Mouse (Mus musculus) cerebellum, adult (tissue): Measurements from ENCODE around the gene Fam126b.
"Not testable (repeated sequence)": the region's sequence is repeated elsewhere in the genome, so short reads cannot be mapped to it uniquely, and the experiment has no call there.

ENCODE experiments used
- ATAC-seq: cut with Nextera tagmentation; 2 replicates; pipeline ENCODE4 v1.9.2; 2017; ENCODE audit warnings: mild to moderate bottlenecking, moderate library complexity, mixed read lengths; ENCODE audit not compliant: insufficient number of reproducible peaks, low FRiP score, low TSS enrichment

The Fam126b gene

DNA sequence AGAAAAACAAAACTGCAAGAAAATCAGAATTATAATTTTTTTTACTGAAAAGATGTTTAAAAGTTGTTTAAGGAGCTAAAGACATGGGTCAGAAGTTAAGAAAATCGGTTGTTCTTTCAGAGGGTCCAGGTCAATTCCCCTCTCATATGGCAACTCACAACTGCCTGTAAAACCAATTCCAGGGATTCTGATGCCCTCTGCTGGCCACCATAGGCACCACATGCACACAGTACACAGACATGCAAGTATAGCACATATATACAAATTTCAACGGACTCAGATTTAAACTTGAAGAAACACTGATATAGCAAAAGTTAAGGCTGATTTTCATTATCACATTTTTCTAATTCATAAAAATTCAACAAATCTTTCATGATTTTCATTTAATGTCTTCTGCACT lies 6.9 kb downstream of the Fam126b start:
- no peak for ATAC-seq

DNA sequence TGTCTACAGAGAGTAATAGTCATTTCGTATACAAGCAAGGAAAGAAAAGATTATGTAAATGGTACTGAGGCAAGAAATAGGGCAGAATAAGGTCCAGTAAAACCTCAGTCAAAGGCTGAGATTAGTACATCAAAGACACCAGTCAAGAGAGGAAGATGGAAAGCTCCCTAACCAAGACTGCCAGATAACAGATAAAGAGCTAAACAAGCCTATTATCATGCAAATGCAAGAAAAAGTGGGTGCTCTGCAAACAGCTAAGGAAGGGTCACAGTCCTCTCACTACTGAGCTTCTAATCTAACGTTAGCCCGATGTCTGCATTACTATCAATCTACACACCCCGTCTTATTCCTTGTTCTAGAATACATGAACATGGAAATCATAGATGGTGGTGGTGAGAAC lies 15.7 kb downstream of the Fam126b start:
- no peak for ATAC-seq

DNA sequence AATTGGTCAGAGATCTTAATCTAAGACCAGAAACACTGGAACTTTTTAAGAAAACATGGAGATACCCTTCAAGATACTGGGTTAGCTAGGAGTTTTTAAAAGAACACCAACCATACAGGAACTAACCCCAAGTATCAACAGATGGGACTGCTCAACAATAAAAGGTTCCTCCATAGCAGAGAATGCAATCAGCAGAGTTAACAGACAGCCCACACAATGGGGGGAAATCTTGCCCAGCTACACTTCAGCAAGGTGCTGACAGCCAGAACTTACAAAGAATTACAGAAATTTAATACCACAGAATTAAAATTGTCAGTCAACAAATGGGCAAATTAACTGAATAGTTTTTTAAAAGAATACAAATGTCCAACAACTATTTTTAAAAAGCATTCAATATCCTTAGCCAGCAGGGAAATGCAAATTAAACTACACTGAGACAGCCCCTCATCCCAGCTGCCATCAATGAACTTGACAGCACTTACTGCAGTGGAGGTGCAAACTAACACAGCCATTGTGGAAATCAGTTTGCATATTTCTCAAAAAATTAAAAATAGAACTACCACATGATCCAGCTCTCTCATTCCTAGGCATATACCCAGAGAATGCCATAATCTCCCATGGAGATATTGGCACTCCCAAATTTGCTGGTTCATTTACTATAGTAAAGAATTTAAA lies 17.5 kb downstream of the Fam126b start:
- ATAC-seq = no peak

DNA sequence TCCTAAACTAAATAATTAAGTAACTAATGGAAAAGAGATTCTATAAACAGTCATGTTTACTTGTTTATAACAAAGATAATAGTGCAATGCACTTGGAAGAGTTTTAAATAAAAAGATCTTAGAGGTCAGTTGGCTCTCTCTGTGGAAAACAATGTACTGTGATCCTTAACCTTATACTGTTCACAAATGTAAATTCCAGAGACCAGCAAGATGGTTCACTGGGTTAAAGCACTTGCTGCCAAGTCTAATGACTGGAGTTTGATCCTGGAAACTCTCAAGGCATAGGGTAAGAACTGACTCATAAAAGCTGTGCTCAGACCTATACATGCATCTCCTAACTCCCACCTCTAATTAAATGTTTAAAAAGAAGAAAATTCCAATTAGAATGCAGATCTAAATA lies 19.5 kb downstream of the Fam126b start:
- no peak for ATAC-seq

DNA sequence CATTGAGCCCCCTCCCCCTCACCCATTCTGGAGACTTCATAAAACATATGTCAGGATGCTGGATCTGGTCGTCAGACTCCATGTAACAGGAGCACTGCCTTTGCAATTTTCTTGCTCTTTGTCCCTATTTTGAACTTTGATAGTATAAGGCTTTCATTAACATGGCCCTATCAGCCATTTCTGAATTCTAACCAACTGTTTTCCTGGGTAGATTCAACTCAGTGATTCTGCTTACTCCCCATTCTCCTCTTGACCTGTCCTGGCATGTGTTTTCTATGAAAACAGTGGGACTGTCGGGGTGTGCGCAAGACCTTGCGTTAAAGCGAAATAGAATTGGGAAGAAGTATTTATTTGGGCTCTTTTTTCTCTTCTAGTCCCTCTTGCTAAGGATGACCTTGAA lies 21.1 kb downstream of the Fam126b start:
- no peak for ATAC-seq

DNA sequence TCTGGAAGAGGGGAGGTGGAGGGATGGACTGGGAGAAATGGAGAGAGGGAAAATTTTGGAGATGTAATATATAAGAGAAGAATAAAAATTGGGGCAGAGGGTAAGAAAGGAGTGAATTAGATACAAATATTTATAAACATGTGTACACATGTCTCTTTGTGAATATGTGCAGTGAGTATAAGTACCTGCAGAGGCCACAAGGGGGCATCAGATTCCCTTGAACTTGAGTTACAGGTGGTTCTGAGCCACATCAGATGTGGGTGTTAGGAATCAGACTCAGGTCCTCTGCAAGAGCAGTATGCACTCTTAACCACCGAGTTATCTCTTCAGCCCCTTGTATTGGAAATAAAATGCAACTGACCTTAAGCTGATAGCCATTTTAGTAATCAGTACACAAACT lies 23.7 kb downstream of the Fam126b start:
- no peak for ATAC-seq

DNA sequence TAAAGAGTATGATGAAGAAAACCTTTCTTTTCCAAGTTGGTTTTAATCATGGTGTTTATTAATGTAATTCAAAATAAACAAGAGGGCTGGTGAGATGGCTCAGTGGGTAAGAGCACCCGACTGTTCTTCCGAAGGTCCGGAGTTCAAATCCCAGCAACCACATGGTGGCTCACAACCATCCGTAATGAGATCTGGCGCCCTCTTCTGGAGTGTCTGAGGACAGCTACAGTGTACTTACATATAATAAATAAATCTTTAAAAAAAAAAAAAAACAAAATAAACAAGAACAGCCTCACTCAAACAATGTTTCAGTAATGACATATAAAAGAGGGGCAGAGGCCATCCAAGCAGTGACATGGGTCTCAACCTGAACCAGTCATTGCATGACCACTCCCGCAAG lies 25.8 kb downstream of the Fam126b start:
- ATAC-seq = not testable (repeated sequence)

DNA sequence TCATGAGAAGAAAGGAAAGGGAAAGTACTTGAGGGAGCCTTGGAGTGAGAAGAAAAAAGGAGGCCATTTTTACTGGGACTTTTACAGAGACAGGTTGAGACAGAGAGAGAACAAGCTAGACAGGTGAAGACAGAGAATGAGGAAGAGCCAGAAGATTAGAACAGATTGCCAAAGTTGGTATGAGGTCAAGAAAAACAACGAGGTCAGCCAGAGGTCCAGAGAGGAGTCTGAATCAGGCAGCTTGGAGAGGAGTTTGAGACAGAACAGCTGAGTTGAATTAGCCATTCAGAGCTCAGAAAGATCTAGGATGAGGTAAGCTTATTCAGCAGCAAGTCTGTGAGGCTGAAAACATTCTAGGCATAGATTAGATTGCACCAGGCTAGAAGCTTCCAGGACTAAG lies 44.7 kb downstream of the Fam126b start:
- ATAC-seq = no peak

DNA sequence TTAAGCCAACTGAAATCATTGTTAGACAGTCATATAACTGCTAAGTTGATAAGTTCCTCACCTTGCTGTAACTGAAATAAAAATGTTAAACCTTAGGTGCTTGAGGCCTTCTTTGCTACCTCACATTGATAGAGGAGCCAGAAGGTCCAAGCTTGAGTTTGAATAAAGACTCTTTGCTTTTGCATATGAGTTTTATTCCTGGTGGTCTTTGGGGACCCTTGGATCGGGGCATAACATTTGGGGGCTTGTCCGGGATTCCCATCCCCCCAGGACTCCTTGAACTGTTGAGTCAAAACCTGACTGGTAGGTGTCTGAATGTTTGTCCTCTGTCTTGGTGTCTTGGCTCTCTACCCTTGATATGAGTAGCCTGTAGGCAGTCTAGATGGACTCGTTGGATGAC lies 78.9 kb downstream of the Fam126b start:
- no peak for ATAC-seq

DNA sequence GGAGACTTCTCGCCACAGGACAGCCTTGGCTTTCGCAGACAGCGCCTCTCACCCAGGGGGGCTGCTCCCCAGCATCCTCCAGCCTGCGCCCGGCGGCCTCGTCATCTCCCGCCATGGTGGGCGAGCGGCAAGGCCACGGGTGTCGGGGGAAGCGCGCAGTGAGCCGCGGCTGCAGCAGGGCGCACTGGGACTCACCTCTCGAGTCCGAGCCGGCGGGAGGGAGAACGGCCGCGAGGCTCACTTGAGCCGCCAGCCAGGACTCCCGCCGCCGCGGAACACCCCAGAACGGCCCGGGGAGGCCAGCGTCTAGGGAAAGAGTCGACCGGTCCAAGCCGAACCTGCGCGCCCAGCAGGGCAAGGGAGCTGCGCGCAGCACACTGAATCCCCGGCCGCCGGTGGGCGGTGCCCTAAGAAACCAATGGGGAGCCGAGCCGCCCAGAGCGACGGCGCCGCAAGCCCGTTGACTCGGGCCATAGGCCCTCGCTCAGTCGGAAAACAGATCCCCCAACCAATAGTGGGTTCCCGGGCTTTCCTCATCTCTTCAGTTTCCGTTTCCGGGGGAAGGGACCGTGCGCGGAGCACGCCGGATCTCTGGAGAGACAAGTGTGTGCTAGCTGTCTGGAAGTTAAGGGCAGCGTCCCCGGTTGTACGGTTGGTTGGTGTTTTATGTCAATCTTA lies 81.4 kb downstream of the Fam126b start, which contains the start of gene Orc2:
Gene Orc2 (minus strand): TSS at position 533 of the 678 bp plus-strand sequence.
- peak; percentile 99 for ATAC-seq

DNA sequence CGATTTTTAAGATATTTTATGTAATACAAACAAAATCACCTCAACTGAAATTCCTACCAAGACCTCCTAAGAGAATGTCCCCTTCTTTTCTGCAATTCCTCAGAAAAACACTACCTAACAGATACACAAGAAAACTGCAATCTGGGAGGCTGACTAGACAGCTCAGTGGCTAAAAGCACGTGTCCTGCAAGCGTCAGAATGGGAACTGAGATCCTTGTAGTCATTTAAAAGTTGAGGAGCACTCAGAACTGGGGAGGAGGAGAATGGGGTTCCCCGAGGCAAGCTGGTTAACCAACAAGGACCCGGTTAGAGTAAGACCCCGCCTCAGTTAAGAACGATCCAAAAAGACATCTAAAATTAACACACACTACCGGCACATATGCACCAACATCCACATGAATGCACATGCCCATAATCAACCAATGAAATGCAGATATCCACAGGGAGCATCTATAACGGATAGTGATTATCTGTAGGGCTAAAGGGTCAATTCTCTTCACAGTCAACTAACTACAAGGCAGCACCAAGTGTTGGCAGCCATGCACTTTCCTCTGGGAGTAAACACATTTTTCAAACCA lies 82.2 kb downstream of the Fam126b start:
- no peak for ATAC-seq

DNA sequence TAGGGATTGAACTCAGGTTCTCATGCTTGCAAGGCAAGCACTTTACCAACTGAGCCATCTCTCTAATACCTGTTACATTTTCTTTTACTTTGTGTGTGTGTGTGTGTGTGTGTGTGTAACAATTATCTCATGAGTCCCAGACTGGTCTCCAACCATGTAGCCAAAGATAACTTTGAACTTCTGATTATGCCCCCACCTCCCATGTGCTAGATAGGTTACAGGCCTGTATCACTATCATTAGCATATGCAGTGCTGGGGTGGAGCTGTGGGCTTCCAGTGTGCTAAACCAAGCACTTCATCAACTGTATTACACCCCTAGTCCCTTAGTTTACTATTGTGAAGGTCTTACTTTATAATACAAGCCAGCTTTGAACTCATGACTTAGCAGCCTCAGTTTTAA lies 83.0 kb downstream of the Fam126b start:
- ATAC-seq = no peak

DNA sequence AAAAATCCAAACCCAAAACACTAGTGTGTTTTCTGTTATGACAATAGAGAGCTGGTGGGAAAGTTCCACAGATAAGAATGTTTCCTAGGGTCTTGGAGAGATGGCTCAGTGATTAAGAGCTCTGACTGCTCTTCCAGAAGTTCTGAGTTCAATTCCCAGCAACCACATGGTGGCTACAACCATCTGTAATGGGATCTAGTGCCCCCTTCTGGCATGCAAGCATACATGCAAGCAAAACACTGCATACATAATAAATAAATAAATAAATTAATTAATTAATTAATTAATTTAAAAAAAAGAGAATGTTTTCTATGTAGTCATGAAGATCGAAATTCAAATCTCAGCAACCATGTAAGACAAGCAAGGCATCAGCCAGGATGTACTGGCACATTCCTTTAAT lies 87.4 kb downstream of the Fam126b start:
- no peak for ATAC-seq

DNA sequence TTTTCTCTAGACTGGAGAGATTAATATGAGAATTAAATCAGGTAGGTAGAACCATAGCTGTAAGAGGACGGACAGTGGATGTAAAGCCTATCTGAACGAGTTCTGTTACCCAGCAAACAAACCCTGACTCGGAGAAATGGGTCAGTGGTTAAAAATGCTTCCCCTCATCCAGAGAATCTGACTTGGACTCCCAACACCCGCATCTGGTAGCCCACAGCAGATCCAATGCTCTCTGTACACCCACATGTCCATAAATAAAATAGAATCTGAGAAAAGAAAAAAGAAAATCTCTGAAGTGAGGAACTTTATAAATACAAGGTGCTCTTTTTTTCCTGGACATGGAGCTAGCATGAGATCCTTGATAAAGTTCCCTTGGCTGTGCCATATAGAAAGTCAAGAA lies 88.4 kb downstream of the Fam126b start:
- no peak for ATAC-seq

DNA sequence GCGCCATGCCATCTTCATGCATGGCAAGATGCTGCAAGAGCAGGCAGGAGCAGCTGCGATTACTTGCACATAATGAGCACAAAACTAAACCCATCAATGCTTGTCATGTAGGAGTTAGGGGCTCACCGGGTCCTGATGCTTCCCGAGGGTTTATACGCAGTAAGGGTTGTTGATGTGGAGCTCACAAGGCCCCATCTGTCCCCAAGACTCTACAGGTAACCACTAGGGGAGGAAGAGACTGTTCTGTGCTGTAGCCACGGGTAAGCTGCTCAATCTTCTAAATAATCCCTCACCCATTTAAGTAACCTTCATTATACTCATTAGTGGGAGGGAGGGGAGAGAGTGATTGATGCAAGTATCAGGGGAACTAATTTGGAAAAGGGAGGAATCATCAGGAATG lies 90.5 kb downstream of the Fam126b start:
- no peak for ATAC-seq

DNA sequence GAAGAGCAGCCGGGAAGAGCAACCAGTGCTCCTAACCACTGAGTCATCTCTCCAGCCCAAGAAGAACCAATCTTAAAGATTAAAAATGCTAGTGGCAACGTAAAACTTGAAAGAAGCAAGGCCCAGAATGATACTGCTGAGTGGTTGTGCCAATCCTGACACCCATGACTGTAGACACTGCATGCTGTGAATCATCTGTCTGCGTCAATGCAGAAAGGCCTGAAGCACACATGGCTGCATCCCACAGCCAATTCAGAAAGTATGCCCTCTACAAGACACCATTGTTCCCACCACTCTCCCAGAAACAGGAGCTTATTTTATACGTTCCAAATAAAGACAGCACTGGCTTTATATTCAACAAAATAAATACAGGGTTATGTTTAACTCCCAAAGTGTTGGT lies 103.5 kb downstream of the Fam126b start:
- ATAC-seq = no peak

DNA sequence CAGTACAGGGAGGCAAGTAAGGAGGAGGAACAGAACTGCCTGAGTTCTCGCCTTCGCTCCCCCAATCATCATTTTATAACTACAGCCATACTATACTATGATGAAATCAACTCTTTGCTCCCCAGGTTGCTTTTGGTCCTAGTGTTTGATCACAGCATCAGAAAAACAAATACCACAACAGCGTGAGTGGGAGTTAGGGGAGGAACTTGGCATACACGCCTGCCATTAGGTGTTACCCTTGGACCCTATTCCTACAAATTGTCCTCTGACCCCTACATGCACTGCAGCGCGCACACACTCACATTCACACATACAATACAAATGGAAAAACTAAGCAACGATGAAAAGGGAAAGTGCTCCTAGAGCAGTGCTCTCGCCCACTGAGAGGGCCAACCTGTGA lies 110.5 kb downstream of the Fam126b start:
- ATAC-seq = no peak
